Comparison of ENCODE assay signal across 26 mouse cellular contexts in the genomic region with DNA sequence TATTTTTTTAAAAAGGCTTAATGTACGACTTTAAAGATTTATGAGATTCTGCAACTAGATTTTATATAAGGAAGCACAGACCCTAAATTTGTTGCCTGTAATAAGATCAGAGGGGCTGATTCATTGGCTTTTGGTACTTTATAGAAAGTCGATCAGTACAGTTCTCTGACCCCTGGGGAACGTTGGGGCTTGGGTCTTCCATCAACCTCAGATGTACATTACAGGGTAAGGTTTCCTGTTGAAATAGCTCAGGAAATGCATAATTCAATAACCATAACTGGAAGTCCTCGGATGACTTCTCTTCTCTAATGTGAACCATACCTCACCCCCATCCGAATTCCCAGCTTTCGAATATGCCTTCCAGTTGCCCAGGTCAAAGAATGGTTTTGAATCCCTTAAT.
"Had no signal": no experiment of that assay in that cellular context is flagged by ENCODE, and none has a peak within 500 bp of the region (broad histone marks: within the 10 kb centered on the region; RNA-seq: fewer than 3 reads in every experiment).

No protein-coding gene starts in this region.

- H3K27me3 ChIP-seq: heart, embryonic 12.5 days; limb, embryonic 12.5 days; liver, embryonic 13.5 days had no signal

- H3K4me1 ChIP-seq: heart, embryonic 10.5 days; heart, embryonic 12.5 days; liver, embryonic 13.5 days had no signal

- DNase-seq: gastrocnemius, adult 2 months; gastrocnemius, postnatal 10 days; gastrocnemius, postnatal 25 days; heart, adult 18-20 months; heart, postnatal 10 days; heart, postnatal 4 days; kidney, adult 18-20 months; kidney, adult 8-10 months; kidney, postnatal 10 days; kidney, postnatal 25 days; kidney, postnatal 4 days; liver; liver, embryonic 13.5 days had no signal

- H3K9ac ChIP-seq: heart, embryonic 12.5 days; hindbrain, embryonic 12.5 days; hindbrain, embryonic 14.5 days; limb, embryonic 12.5 days; liver, embryonic 13.5 days had no signal

- H3K27ac ChIP-seq: gastrocnemius, adult 2 months; heart, embryonic 10.5 days; hindbrain, embryonic 10.5 days; hindbrain, embryonic 12.5 days; hindbrain, embryonic 14.5 days; layer of hippocampus, adult 2 months; left cerebral cortex, adult 2 months; limb, embryonic 10.5 days; limb, embryonic 12.5 days; liver, embryonic 13.5 days had no signal

- H3K9me3 ChIP-seq: heart, embryonic 10.5 days; heart, embryonic 12.5 days; hindbrain, embryonic 10.5 days; hindbrain, embryonic 12.5 days; limb, embryonic 10.5 days; limb, embryonic 12.5 days; liver, embryonic 13.5 days had no signal

- ATAC-seq: hindbrain, embryonic 16.5 days; inflammation-experienced regulatory T-cells, adult 6 months; intestine, embryonic 16.5 days had no signal

- H3K4me2 ChIP-seq: heart, embryonic 12.5 days; hindbrain, embryonic 12.5 days; hindbrain, embryonic 14.5 days; limb, embryonic 12.5 days; liver, embryonic 11.5 days; liver, embryonic 13.5 days had no signal

- H3K4me3 ChIP-seq: gastrocnemius, adult 2 months; heart, embryonic 10.5 days; heart, embryonic 12.5 days; hindbrain, embryonic 10.5 days; hindbrain, embryonic 12.5 days; layer of hippocampus, adult 2 months; left cerebral cortex, adult 2 months; limb, embryonic 10.5 days; limb, embryonic 12.5 days; liver, embryonic 13.5 days had no signal

- H3K36me3 ChIP-seq: heart, embryonic 10.5 days; heart, embryonic 12.5 days; hindbrain, embryonic 10.5 days; hindbrain, embryonic 12.5 days; limb, embryonic 10.5 days; limb, embryonic 12.5 days; liver, embryonic 13.5 days had no signal
